Mouse (Mus musculus) retina, postnatal 7 days (tissue): ENCODE data around the gene Vmn2r31.
"Not testable (repeated sequence)": the region's sequence is repeated elsewhere in the genome, so short reads cannot be mapped to it uniquely, and the experiment has no call there.

ENCODE experiments used
- DNase-seq: peaks from one replicate; pipeline ENCODE4 v3.0.0-alpha.2; 2012; ENCODE audit warnings: low read depth, low spot score

Gene Vmn2r31

GRCm38 (mm10) chr7:7399603-7400002 lies at the start of gene Vmn2r31:
Gene Vmn2r31 (minus strand): TSS chr7:7399703.
- not testable (repeated sequence) for DNase-seq

- not testable (repeated sequence) for DNase-seq
Observed at GRCm38 (mm10) chr7:7374431-7374830, 25.1 kb downstream of the Vmn2r31 start, which contains the start of gene Gm45783. Gene Gm45783 (minus strand): TSS chr7:7374573.

- not testable (repeated sequence) for DNase-seq
Observed at GRCm38 (mm10) chr7:7337509-7337908, 62.0 kb downstream of the Vmn2r31 start, which contains the start of gene Vmn2r30. Gene Vmn2r30 (minus strand): TSS chr7:7337609.
